Mouse (Mus musculus): Measurements from ENCODE around the gene Polr1a. TPM values are rescaled to one million over a fixed set of nuclear protein-coding genes. Genes with fewer than 3 reads are reported as not detected.

Polr1a gene
- polyA plus RNA-seq, 1 experiment from 2014 or later = 30.4 TPM

GRCm38 (mm10) chr6:71999917-72000512, 91.2 kb downstream of the Polr1a start:
- Histone ChIP-seq H3K4me3 (replicated peaks; ENCODE audit: low read length) (no peak overlapping the region), H3K4me2 (ENCODE audit: low read depth, low read length) (no peak overlapping the region), H3K9me3 (replicated peaks; ENCODE audit: control insufficient read depth, low read length) (no peaks in the 10 kb centered on the region), H3K9ac (ENCODE audit: low read length) (no peak overlapping the region), H3K4me1 (ENCODE audit: control insufficient read depth, insufficient read depth, low read length) (no peaks in the 10 kb centered on the region), H3K27me3 (ENCODE audit: control insufficient read depth, insufficient read depth, low read length) (no peaks in the 10 kb centered on the region), H3K27ac (ENCODE audit: low read length) (no peak overlapping the region), H3K36me3 (ENCODE audit: control insufficient read depth, insufficient read depth, low read length) (no peaks in the 10 kb centered on the region)
- 82% methylated on average over 11 of the region's 11 CpGs for WGBS
- no peak for ATAC-seq (ENCODE audit: insufficient read depth, low FRiP score)

- Histone ChIP-seq H3K27me3 (ENCODE audit: control insufficient read depth, insufficient read depth, low read length) (no peaks in the 10 kb centered on the region), H3K4me1 (ENCODE audit: control insufficient read depth, insufficient read depth, low read length) (no peaks in the 10 kb centered on the region), H3K9me3 (replicated peaks; ENCODE audit: control insufficient read depth, low read length) (no peaks in the 10 kb centered on the region), H3K27ac (ENCODE audit: low read length) (no peak overlapping the region), H3K4me3 (replicated peaks; ENCODE audit: low read length) (no peak overlapping the region), H3K4me2 (ENCODE audit: low read depth, low read length) (no peak overlapping the region), H3K9ac (ENCODE audit: low read length) (no peak overlapping the region), H3K36me3 (ENCODE audit: control insufficient read depth, insufficient read depth, low read length) (no peaks in the 10 kb centered on the region)
- no peak for ATAC-seq (ENCODE audit: insufficient read depth, low FRiP score)
- 76% methylated on average over 5 of the region's 5 CpGs for WGBS
Measured at GRCm38 (mm10) chr6:72001220-72001777, 92.4 kb downstream of the Polr1a start.

- H3K4me2 ChIP-seq (ENCODE audit: low read depth, low read length) = no peak overlapping the region
- H3K27ac ChIP-seq (ENCODE audit: low read length) = no peak overlapping the region
- WGBS = 67% methylated on average over 3 of the region's 3 CpGs
Measured at GRCm38 (mm10) chr6:72007411-72008212, 98.8 kb downstream of the Polr1a start.

DNA sequence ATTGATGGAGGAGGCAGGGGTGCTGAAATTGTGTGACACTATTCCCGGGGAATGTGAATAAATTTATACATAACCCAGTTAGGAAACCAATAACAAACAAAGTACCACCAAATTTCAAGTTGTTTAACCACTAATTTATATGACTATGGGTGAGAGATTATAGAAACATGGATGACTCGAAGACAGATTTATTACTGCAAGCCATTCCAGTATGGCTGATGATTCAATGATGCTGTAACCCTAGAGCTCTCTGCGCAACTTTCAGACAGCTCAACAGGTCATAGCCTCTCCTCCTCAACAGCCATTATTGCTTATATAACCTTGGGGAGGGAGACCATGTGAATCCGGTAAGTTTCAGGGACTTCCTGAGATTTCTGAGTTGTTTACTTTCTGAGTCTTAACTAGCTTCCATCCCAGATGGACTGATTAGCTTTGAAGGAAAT, 99.4 kb downstream of the Polr1a start:
- H3K27ac ChIP-seq (ENCODE audit: low read length) = no peak overlapping the region
- no peaks in the 10 kb centered on the region for H3K4me1 ChIP-seq (ENCODE audit: control insufficient read depth, insufficient read depth, low read length)
- no peak overlapping the region for H3K9ac ChIP-seq (ENCODE audit: low read length)
- 84% methylated on average over 4 of the region's 4 CpGs for WGBS
- H3K4me3 ChIP-seq (replicated peaks; ENCODE audit: low read length) = no peak overlapping the region
- H3K36me3 ChIP-seq (ENCODE audit: control insufficient read depth, insufficient read depth, low read length) = no peaks in the 10 kb centered on the region
- H3K9me3 ChIP-seq (replicated peaks; ENCODE audit: control insufficient read depth, low read length) = no peaks in the 10 kb centered on the region
- H3K4me2 ChIP-seq (ENCODE audit: low read depth, low read length) = no peak overlapping the region
- no peaks in the 10 kb centered on the region for H3K27me3 ChIP-seq (ENCODE audit: control insufficient read depth, insufficient read depth, low read length)
- no peak for ATAC-seq (ENCODE audit: insufficient read depth, low FRiP score)

More at GRCm38 (mm10) chr6:72007411-72008212, 98.8 kb downstream of the Polr1a start:
- H3K4me1 ChIP-seq (ENCODE audit: control insufficient read depth, insufficient read depth, low read length) = no peaks in the 10 kb centered on the region
- no peak for ATAC-seq (ENCODE audit: insufficient read depth, low FRiP score)
- no peak overlapping the region for H3K9ac ChIP-seq (ENCODE audit: low read length)
- H3K36me3 ChIP-seq (ENCODE audit: control insufficient read depth, insufficient read depth, low read length) = no peaks in the 10 kb centered on the region
- no peaks in the 10 kb centered on the region for H3K9me3 ChIP-seq (replicated peaks; ENCODE audit: control insufficient read depth, low read length)
- H3K4me3 ChIP-seq (replicated peaks; ENCODE audit: low read length) = no peak overlapping the region
- no peaks in the 10 kb centered on the region for H3K27me3 ChIP-seq (ENCODE audit: control insufficient read depth, insufficient read depth, low read length)

- H3K4me2 ChIP-seq (ENCODE audit: low read depth, low read length) = no peak overlapping the region
- H3K9me3 ChIP-seq (replicated peaks; ENCODE audit: control insufficient read depth, low read length) = no peaks in the 10 kb centered on the region
- ATAC-seq (ENCODE audit: insufficient read depth, low FRiP score) = no peak
- no peak overlapping the region for H3K9ac ChIP-seq (ENCODE audit: low read length)
- H3K27ac ChIP-seq (ENCODE audit: low read length) = no peak overlapping the region
- 97% methylated on average over 1 of the region's 1 CpGs for WGBS
- H3K27me3 ChIP-seq (ENCODE audit: control insufficient read depth, insufficient read depth, low read length) = no peaks in the 10 kb centered on the region
- H3K4me1 ChIP-seq (ENCODE audit: control insufficient read depth, insufficient read depth, low read length) = no peaks in the 10 kb centered on the region
- no peak overlapping the region for H3K4me3 ChIP-seq (replicated peaks; ENCODE audit: low read length)
- no peaks in the 10 kb centered on the region for H3K36me3 ChIP-seq (ENCODE audit: control insufficient read depth, insufficient read depth, low read length)
Measured at GRCm38 (mm10) chr6:72009454-72009853, 100.6 kb downstream of the Polr1a start.

GRCm38 (mm10) chr6:72014033-72014432, 105.2 kb downstream of the Polr1a start:
- no peak overlapping the region for H3K4me3 ChIP-seq (replicated peaks; ENCODE audit: low read length)
- no peak for ATAC-seq (ENCODE audit: insufficient read depth, low FRiP score)
- WGBS = 66% methylated on average over 4 of the region's 4 CpGs

DNA sequence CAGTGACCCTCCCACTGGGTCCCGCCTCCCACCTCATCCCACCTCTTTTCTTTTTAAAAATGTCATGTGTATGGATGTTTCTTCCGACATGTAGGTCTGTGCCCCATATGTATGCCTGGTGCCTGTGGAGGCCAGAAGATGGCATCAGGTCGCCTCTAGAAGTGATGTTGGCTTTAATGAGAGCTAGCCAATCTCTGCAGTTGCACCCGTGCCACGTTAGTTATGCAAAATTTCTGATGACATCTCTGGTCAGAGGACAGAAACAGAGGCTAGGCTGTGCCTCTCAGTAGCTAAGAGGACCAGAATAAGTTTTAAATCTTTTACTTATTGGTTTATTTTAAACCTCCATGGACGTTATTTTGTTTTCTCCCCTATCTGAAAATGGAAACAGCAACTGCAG, 109.2 kb downstream of the Polr1a start:
- no peaks in the 10 kb centered on the region for H3K4me1 ChIP-seq (ENCODE audit: control insufficient read depth, insufficient read depth, low read length)
- ATAC-seq (ENCODE audit: insufficient read depth, low FRiP score) = no peak
- H3K9me3 ChIP-seq (replicated peaks; ENCODE audit: control insufficient read depth, low read length) = no peaks in the 10 kb centered on the region
- no peak overlapping the region for H3K4me3 ChIP-seq (replicated peaks; ENCODE audit: low read length)
- WGBS = 74% methylated on average over 6 of the region's 6 CpGs
- no peaks in the 10 kb centered on the region for H3K36me3 ChIP-seq (ENCODE audit: control insufficient read depth, insufficient read depth, low read length)
- H3K9ac ChIP-seq (ENCODE audit: low read length) = no peak overlapping the region
- no peak overlapping the region for H3K27ac ChIP-seq (ENCODE audit: low read length)
- H3K4me2 ChIP-seq (ENCODE audit: low read depth, low read length) = no peak overlapping the region
- no peaks in the 10 kb centered on the region for H3K27me3 ChIP-seq (ENCODE audit: control insufficient read depth, insufficient read depth, low read length)

More at GRCm38 (mm10) chr6:72014033-72014432, 105.2 kb downstream of the Polr1a start:
- Histone ChIP-seq H3K4me1 (ENCODE audit: control insufficient read depth, insufficient read depth, low read length) (no peaks in the 10 kb centered on the region), H3K27me3 (ENCODE audit: control insufficient read depth, insufficient read depth, low read length) (no peaks in the 10 kb centered on the region), H3K4me2 (ENCODE audit: low read depth, low read length) (no peak overlapping the region), H3K27ac (ENCODE audit: low read length) (no peak overlapping the region), H3K9me3 (replicated peaks; ENCODE audit: control insufficient read depth, low read length) (no peaks in the 10 kb centered on the region), H3K9ac (ENCODE audit: low read length) (no peak overlapping the region), H3K36me3 (ENCODE audit: control insufficient read depth, insufficient read depth, low read length) (no peaks in the 10 kb centered on the region)

GRCm38 (mm10) chr6:72025497-72025896, 116.6 kb downstream of the Polr1a start:
- Histone ChIP-seq H3K9me3 (replicated peaks; ENCODE audit: control insufficient read depth, low read length) (no peaks in the 10 kb centered on the region), H3K4me1 (ENCODE audit: control insufficient read depth, insufficient read depth, low read length) (no peaks in the 10 kb centered on the region), H3K4me3 (replicated peaks; ENCODE audit: low read length) (no peak overlapping the region), H3K27me3 (ENCODE audit: control insufficient read depth, insufficient read depth, low read length) (no peaks in the 10 kb centered on the region), H3K36me3 (ENCODE audit: control insufficient read depth, insufficient read depth, low read length) (no peaks in the 10 kb centered on the region), H3K9ac (ENCODE audit: low read length) (no peak overlapping the region), H3K4me2 (ENCODE audit: low read depth, low read length) (no peak overlapping the region), H3K27ac (ENCODE audit: low read length) (no peak overlapping the region)
- no peak for ATAC-seq (ENCODE audit: insufficient read depth, low FRiP score)

- 91% methylated on average over 1 of the region's 1 CpGs for WGBS
- H3K36me3 ChIP-seq (ENCODE audit: control insufficient read depth, insufficient read depth, low read length) = no peaks in the 10 kb centered on the region
Measured at GRCm38 (mm10) chr6:72028079-72028478, 119.2 kb downstream of the Polr1a start.

More at GRCm38 (mm10) chr6:72028079-72028478, 119.2 kb downstream of the Polr1a start:
- H3K27ac ChIP-seq (ENCODE audit: low read length) = no peak overlapping the region
- no peaks in the 10 kb centered on the region for H3K4me1 ChIP-seq (ENCODE audit: control insufficient read depth, insufficient read depth, low read length)
- no peak overlapping the region for H3K9ac ChIP-seq (ENCODE audit: low read length)
- H3K27me3 ChIP-seq (ENCODE audit: control insufficient read depth, insufficient read depth, low read length) = no peaks in the 10 kb centered on the region
- no peak overlapping the region for H3K4me2 ChIP-seq (ENCODE audit: low read depth, low read length)
- H3K9me3 ChIP-seq (replicated peaks; ENCODE audit: control insufficient read depth, low read length) = no peaks in the 10 kb centered on the region
- no peak for ATAC-seq (ENCODE audit: insufficient read depth, low FRiP score)
- no peak overlapping the region for H3K4me3 ChIP-seq (replicated peaks; ENCODE audit: low read length)

Data from stomach, embryonic 16.5 days (tissue).